Mouse (Mus musculus) liver, embryonic 16.5 days (tissue): ENCODE results near the gene E2f6. TPM values are rescaled to one million over a fixed set of nuclear protein-coding genes. Genes with fewer than 3 reads are reported as not detected.
A peak's percentile ranks its signal among the peaks of the same experiment; 100 is the strongest.

ENCODE experiments used
- ATAC-seq: fragments of 200-750 bp; cut with Nextera tagmentation; 2 replicates; pipeline ENCODE4 v1.8.0; 2017; ENCODE audit warnings: low read depth, mild to moderate bottlenecking, moderate number of reproducible peaks, moderate library complexity
- H3K27ac ChIP-seq: fragments of 300-500 bp; sonication (generic); 2 replicates; pipeline ENCODE4 v1.5.1; 2014; ENCODE audit warnings: mild to moderate bottlenecking, low read length
- H3K27me3 ChIP-seq: fragments of 300-500 bp; sonication (generic); 2 replicates; pipeline ENCODE4 v1.6.1; 2014; ENCODE audit warnings: low read depth, low read length, mixed read lengths; ENCODE audit not compliant: control insufficient read depth, insufficient read depth
- H3K36me3 ChIP-seq: fragments of 300-500 bp; sonication (generic); 2 replicates; pipeline ENCODE4 v1.6.1; 2014; ENCODE audit warnings: mild to moderate bottlenecking; ENCODE audit not compliant: control insufficient read depth, insufficient read depth
- H3K4me1 ChIP-seq: fragments of 300-500 bp; sonication (generic); 2 replicates; pipeline ENCODE4 v1.6.1; 2014; ENCODE audit warnings: low read depth, low read length, mixed read lengths; ENCODE audit not compliant: control insufficient read depth
- H3K4me2 ChIP-seq: fragments of 300-500 bp; sonication (generic); 2 replicates; pipeline ENCODE4 v1.6.1; 2014; ENCODE audit warnings: low read depth, low read length, mixed read lengths
- H3K4me3 ChIP-seq: fragments of 300-500 bp; sonication (generic); 2 replicates; pipeline ENCODE4 v1.5.1; 2014; ENCODE audit warnings: low read depth, mild to moderate bottlenecking, low read length
- H3K9ac ChIP-seq: fragments of 300-500 bp; sonication (generic); 2 replicates; pipeline ENCODE4 v1.6.1; 2014; ENCODE audit warnings: low read depth, low read length
- H3K9me3 ChIP-seq: fragments of 300-500 bp; sonication (generic); replicated peaks from 2 replicates; pipeline ENCODE4 v1.6.1; 2016; ENCODE audit warnings: low read length; ENCODE audit not compliant: control insufficient read depth
- WGBS: fragments of 180-500 bp; shearing (Covaris S2); extraction: QIAGEN DNeasy Blood & Tissue Kit; methylation state at CpG from one replicate; pipeline ENCODE4 v1.1.7; 2014; ENCODE audit not compliant: insufficient replicate concordance; 5-methylcytosine and 5-hydroxymethylcytosine counted together
- polyA plus RNA-seq: library from polyadenylated mRNA; unstranded; fragments of >200 nt; fragmentation: Nextera tagmentation; extraction: Ambion mirVana; gene quantifications from 2 replicates; pipeline ENCODE4 v1.2.1, GENCODE M21; 2015

Gene E2f6
- polyA plus RNA-seq, 1 experiment from 2014 or later: 13.8 TPM

- H3K27ac ChIP-seq: no peak overlapping the region
- 79% methylated on average over 1 of the region's 1 CpGs for WGBS
- no peaks in the 10 kb centered on the region for H3K9me3 ChIP-seq
- no peak overlapping the region for H3K9ac ChIP-seq
- H3K4me3 ChIP-seq: no peak overlapping the region
- no peaks in the 10 kb centered on the region for H3K27me3 ChIP-seq
- no peaks in the 10 kb centered on the region for H3K36me3 ChIP-seq
- H3K4me2 ChIP-seq: no peak overlapping the region
- no peak for ATAC-seq
- peaks cover 26% of the 10 kb centered on the region for H3K4me1 ChIP-seq
These were observed 61.2 kb downstream of the E2f6 start for GRCm38 (mm10) chr12:16872006-16872405.

GRCm38 (mm10) chr12:16872926-16873464 is 62.2 kb downstream of the E2f6 start:
- no peak for ATAC-seq
- no peak overlapping the region for H3K27ac ChIP-seq
- no peaks in the 10 kb centered on the region for H3K36me3 ChIP-seq
- no peaks in the 10 kb centered on the region for H3K27me3 ChIP-seq
- no peak overlapping the region for H3K9ac ChIP-seq
- H3K4me2 ChIP-seq: no peak overlapping the region
- WGBS: 43% methylated on average over 7 of the region's 7 CpGs
- H3K4me1 ChIP-seq: peaks cover 31% of the 10 kb centered on the region
- no peaks in the 10 kb centered on the region for H3K9me3 ChIP-seq
- no peak overlapping the region for H3K4me3 ChIP-seq

GRCm38 (mm10) chr12:16873549-16873948 is 62.8 kb downstream of the E2f6 start:
- H3K4me2 ChIP-seq: no peak overlapping the region
- ATAC-seq: no peak
- no peak overlapping the region for H3K9ac ChIP-seq
- 58% methylated on average over 7 of the region's 7 CpGs for WGBS
- H3K27me3 ChIP-seq: no peaks in the 10 kb centered on the region
- H3K27ac ChIP-seq: no peak overlapping the region
- no peak overlapping the region for H3K4me3 ChIP-seq
- H3K36me3 ChIP-seq: no peaks in the 10 kb centered on the region
- peaks cover 31% of the 10 kb centered on the region for H3K4me1 ChIP-seq
- H3K9me3 ChIP-seq: no peaks in the 10 kb centered on the region

GRCm38 (mm10) chr12:16874086-16874485 is 63.3 kb downstream of the E2f6 start:
- H3K4me1 ChIP-seq: peaks cover 31% of the 10 kb centered on the region
- ATAC-seq: no peak
- 38% methylated on average over 2 of the region's 2 CpGs for WGBS

GRCm38 (mm10) chr12:16875269-16875668 is 64.5 kb downstream of the E2f6 start:
- Histone ChIP-seq H3K27ac (peak overlapping the region; percentile 3; the same call in 1 of the 2 replicates), H3K4me2 (no peak overlapping the region), H3K4me1 (peaks cover 26% of the 10 kb centered on the region), H3K9ac (no peak overlapping the region), H3K36me3 (no peaks in the 10 kb centered on the region), H3K4me3 (no peak overlapping the region), H3K9me3 (no peaks in the 10 kb centered on the region), H3K27me3 (no peaks in the 10 kb centered on the region)
- peak; percentile 77 for ATAC-seq
- 8% methylated on average over 4 of the region's 4 CpGs for WGBS

More at GRCm38 (mm10) chr12:16874086-16874485, 63.3 kb downstream of the E2f6 start:
- Histone ChIP-seq H3K4me2 (no peak overlapping the region), H3K36me3 (no peaks in the 10 kb centered on the region), H3K9me3 (no peaks in the 10 kb centered on the region), H3K9ac (no peak overlapping the region), H3K27ac (no peak overlapping the region), H3K27me3 (no peaks in the 10 kb centered on the region), H3K4me3 (no peak overlapping the region)

- no peak for ATAC-seq
- H3K9ac ChIP-seq: no peak overlapping the region
- WGBS: 20% methylated on average over 7 of the region's 7 CpGs
- H3K27ac ChIP-seq: no peak overlapping the region; the same call in 1 of the 2 replicates
- H3K9me3 ChIP-seq: no peaks in the 10 kb centered on the region
- no peaks in the 10 kb centered on the region for H3K36me3 ChIP-seq
- H3K4me2 ChIP-seq: no peak overlapping the region
- H3K4me1 ChIP-seq: peaks cover 25% of the 10 kb centered on the region
- H3K4me3 ChIP-seq: no peak overlapping the region
- no peaks in the 10 kb centered on the region for H3K27me3 ChIP-seq
These were observed 64.9 kb downstream of the E2f6 start for GRCm38 (mm10) chr12:16875678-16876077.

- no peak for ATAC-seq
- H3K4me2 ChIP-seq: no peak overlapping the region
- peaks cover 25% of the 10 kb centered on the region for H3K4me1 ChIP-seq
- peak overlapping the region; percentile 25; the same call in 1 of the 2 replicates for H3K27ac ChIP-seq
- no peaks in the 10 kb centered on the region for H3K9me3 ChIP-seq
- H3K36me3 ChIP-seq: no peaks in the 10 kb centered on the region
- 31% methylated on average over 3 of the region's 3 CpGs for WGBS
- no peak overlapping the region for H3K4me3 ChIP-seq
- H3K27me3 ChIP-seq: no peaks in the 10 kb centered on the region
- no peak overlapping the region for H3K9ac ChIP-seq
These were observed 65.9 kb downstream of the E2f6 start for GRCm38 (mm10) chr12:16876667-16877066.

- no peak overlapping the region for H3K4me2 ChIP-seq
- no peaks in the 10 kb centered on the region for H3K36me3 ChIP-seq
- no peak overlapping the region for H3K4me3 ChIP-seq
- ATAC-seq: no peak
- H3K9ac ChIP-seq: no peak overlapping the region
- peaks cover 25% of the 10 kb centered on the region for H3K4me1 ChIP-seq
- H3K9me3 ChIP-seq: no peaks in the 10 kb centered on the region
- 41% methylated on average over 5 of the region's 5 CpGs for WGBS
- no peaks in the 10 kb centered on the region for H3K27me3 ChIP-seq
- H3K27ac ChIP-seq: peak overlapping the region; percentile 40; the same call in 1 of the 2 replicates
These were observed 66.4 kb downstream of the E2f6 start for GRCm38 (mm10) chr12:16877141-16877540.

GRCm38 (mm10) chr12:16877679-16878078 is 66.9 kb downstream of the E2f6 start:
- no peak for ATAC-seq
- no peaks in the 10 kb centered on the region for H3K36me3 ChIP-seq
- H3K4me2 ChIP-seq: no peak overlapping the region
- H3K27ac ChIP-seq: no peak overlapping the region; the same call in 1 of the 2 replicates
- no peak overlapping the region for H3K4me3 ChIP-seq
- H3K27me3 ChIP-seq: no peaks in the 10 kb centered on the region
- 17% methylated on average over 1 of the region's 1 CpGs for WGBS
- H3K4me1 ChIP-seq: peaks cover 25% of the 10 kb centered on the region
- no peak overlapping the region for H3K9ac ChIP-seq
- no peaks in the 10 kb centered on the region for H3K9me3 ChIP-seq
